Mouse (Mus musculus) midbrain, embryonic 16.5 days (tissue): Measurements from ENCODE around the gene Tmem185b. TPM values are rescaled to one million over a fixed set of nuclear protein-coding genes. Genes with fewer than 3 reads are reported as not detected.
A peak's percentile ranks its signal among the peaks of the same experiment; 100 is the strongest.

ENCODE experiments used
- ATAC-seq: fragments of 200-750 bp; cut with Nextera tagmentation; 2 replicates; pipeline ENCODE4 v1.8.0; 2017; ENCODE audit warnings: moderate TSS enrichment
- H3K27ac ChIP-seq: fragments of 300-500 bp; sonication (generic); 2 replicates; pipeline ENCODE4 v1.5.1; 2014; ENCODE audit warnings: mild to moderate bottlenecking, low read length, mixed read lengths
- H3K27me3 ChIP-seq: fragments of 300-500 bp; sonication (generic); 2 replicates; pipeline ENCODE4 v1.6.1; 2014; ENCODE audit warnings: low read depth, low read length, mixed read lengths; ENCODE audit not compliant: control insufficient read depth, insufficient read depth
- H3K36me3 ChIP-seq: fragments of 300-500 bp; sonication (generic); 2 replicates; pipeline ENCODE4 v1.6.1; 2014; ENCODE audit warnings: mild to moderate bottlenecking, low read length, moderate library complexity, mixed read lengths; ENCODE audit not compliant: control insufficient read depth, insufficient read depth
- H3K4me1 ChIP-seq: fragments of 300-500 bp; sonication (generic); 2 replicates; pipeline ENCODE4 v1.6.1; 2014; ENCODE audit warnings: mild to moderate bottlenecking, low read length, mixed read lengths; ENCODE audit not compliant: control insufficient read depth, insufficient read depth
- H3K4me2 ChIP-seq: fragments of 300-500 bp; sonication (generic); 2 replicates; pipeline ENCODE4 v1.6.1; 2014; ENCODE audit warnings: mild to moderate bottlenecking, low read length, mixed read lengths
- H3K4me3 ChIP-seq: fragments of 300-500 bp; sonication (generic); 2 replicates; pipeline ENCODE4 v1.5.1; 2014; ENCODE audit warnings: low read depth, mild to moderate bottlenecking, low read length, moderate library complexity, mixed read lengths
- H3K9ac ChIP-seq: fragments of 300-500 bp; sonication (generic); 2 replicates; pipeline ENCODE4 v1.6.1; 2014; ENCODE audit warnings: low read depth, low read length, mixed read lengths
- H3K9me3 ChIP-seq: fragments of 300-500 bp; sonication (generic); replicated peaks from 2 replicates; pipeline ENCODE4 v1.6.1; 2014; ENCODE audit warnings: mild to moderate bottlenecking, low read length, mixed read lengths; ENCODE audit not compliant: control insufficient read depth, poor library complexity, severe bottlenecking
- WGBS: fragments of 180-500 bp; shearing (Covaris S2); extraction: QIAGEN DNeasy Blood & Tissue Kit; methylation state at CpG from one replicate; pipeline ENCODE4 v1.1.7; 2014; 5-methylcytosine and 5-hydroxymethylcytosine counted together
- polyA plus RNA-seq: library from polyadenylated mRNA; unstranded; fragments of >200 nt; fragmentation: Nextera tagmentation; extraction: Ambion mirVana; gene quantifications from 2 replicates; pipeline ENCODE4 v1.2.1, GENCODE M21; 2015

Gene Tmem185b
- polyA plus RNA-seq, 1 experiment from 2014 or later = 19.2 TPM

- Histone ChIP-seq H3K27me3 (no peaks in the 10 kb centered on the region), H3K4me1 (peaks cover 10% of the 10 kb centered on the region), H3K27ac (no peak overlapping the region), H3K4me3 (no peak overlapping the region), H3K36me3 (no peaks in the 10 kb centered on the region), H3K9ac (no peak overlapping the region), H3K9me3 (no peaks in the 10 kb centered on the region), H3K4me2 (no peak overlapping the region)
- WGBS = 89% methylated on average over 9 of the region's 9 CpGs
- ATAC-seq = no peak
These were observed 27.3 kb upstream of the Tmem185b start for GRCm38 (mm10) chr1:119498536-119499231.

GRCm38 (mm10) chr1:119499456-119499855 lies 26.5 kb upstream of the Tmem185b start:
- Histone ChIP-seq H3K4me2 (no peak overlapping the region), H3K36me3 (no peaks in the 10 kb centered on the region), H3K4me1 (peaks cover 13% of the 10 kb centered on the region), H3K4me3 (no peak overlapping the region), H3K27me3 (no peaks in the 10 kb centered on the region), H3K9me3 (no peaks in the 10 kb centered on the region), H3K9ac (no peak overlapping the region), H3K27ac (no peak overlapping the region)
- no peak for ATAC-seq
- 91% methylated on average over 10 of the region's 10 CpGs for WGBS

- ATAC-seq = no peak
- Histone ChIP-seq H3K4me2 (no peak overlapping the region), H3K36me3 (no peaks in the 10 kb centered on the region), H3K27ac (no peak overlapping the region), H3K27me3 (no peaks in the 10 kb centered on the region), H3K4me1 (peaks cover 13% of the 10 kb centered on the region), H3K9me3 (no peaks in the 10 kb centered on the region), H3K4me3 (no peak overlapping the region), H3K9ac (no peak overlapping the region)
- WGBS = 86% methylated on average over 8 of the region's 8 CpGs
These were observed 24.1 kb upstream of the Tmem185b start for GRCm38 (mm10) chr1:119501881-119502280.

GRCm38 (mm10) chr1:119502729-119503128 lies 23.2 kb upstream of the Tmem185b start:
- no peaks in the 10 kb centered on the region for H3K9me3 ChIP-seq
- no peak overlapping the region for H3K9ac ChIP-seq
- no peak for ATAC-seq
- peak overlapping the region; percentile 60 for H3K4me2 ChIP-seq
- no peak overlapping the region for H3K4me3 ChIP-seq
- no peaks in the 10 kb centered on the region for H3K27me3 ChIP-seq
- H3K36me3 ChIP-seq = no peaks in the 10 kb centered on the region
- H3K4me1 ChIP-seq = peaks cover 13% of the 10 kb centered on the region
- H3K27ac ChIP-seq = no peak overlapping the region
- WGBS = 89% methylated on average over 11 of the region's 11 CpGs

GRCm38 (mm10) chr1:119503181-119503580 lies 22.8 kb upstream of the Tmem185b start:
- Histone ChIP-seq H3K36me3 (no peaks in the 10 kb centered on the region), H3K4me1 (peaks cover 13% of the 10 kb centered on the region), H3K4me2 (peak overlapping the region; percentile 60), H3K9ac (no peak overlapping the region), H3K27me3 (no peaks in the 10 kb centered on the region), H3K9me3 (no peaks in the 10 kb centered on the region), H3K27ac (no peak overlapping the region), H3K4me3 (peak overlapping the region; percentile 65)
- 84% methylated on average over 3 of the region's 3 CpGs for WGBS
- no peak for ATAC-seq

GRCm38 (mm10) chr1:119503808-119504207 lies 22.2 kb upstream of the Tmem185b start:
- Histone ChIP-seq H3K9ac (peak overlapping the region; percentile 87), H3K27me3 (no peaks in the 10 kb centered on the region), H3K4me2 (peak overlapping the region; percentile 60), H3K9me3 (no peaks in the 10 kb centered on the region), H3K27ac (no peak overlapping the region), H3K36me3 (no peaks in the 10 kb centered on the region), H3K4me1 (peaks cover 13% of the 10 kb centered on the region), H3K4me3 (peak overlapping the region; percentile 65)
- WGBS = 39% methylated on average over 5 of the region's 5 CpGs
- no peak for ATAC-seq

- Histone ChIP-seq H3K9ac (peak within 1 kb of the TSS; percentile 87), H3K27me3 (no peaks in the 10 kb centered on the region), H3K4me3 (peak within 1 kb of the TSS; percentile 65), H3K27ac (peak within 1 kb of the TSS; percentile 47; the same call in 1 of the 2 replicates), H3K9me3 (no peaks in the 10 kb centered on the region), H3K36me3 (no peaks in the 10 kb centered on the region), H3K4me2 (peak within 1 kb of the TSS; percentile 60), H3K4me1 (peaks cover 13% of the 10 kb centered on the region)
- WGBS = under 1% methylated on average over 57 of the region's 57 CpGs
- ATAC-seq = peak; percentile 97
These were observed 21.5 kb upstream of the Tmem185b start, which contains the start of gene Ralb for GRCm38 (mm10) chr1:119504260-119505062. Ralb (minus strand) TSS chr1:119504794.

GRCm38 (mm10) chr1:119505951-119506350 lies 20.0 kb upstream of the Tmem185b start:
- no peaks in the 10 kb centered on the region for H3K9me3 ChIP-seq
- no peak for ATAC-seq
- H3K9ac ChIP-seq = no peak overlapping the region
- no peaks in the 10 kb centered on the region for H3K27me3 ChIP-seq
- H3K36me3 ChIP-seq = no peaks in the 10 kb centered on the region
- WGBS = 95% methylated on average over 3 of the region's 3 CpGs
- no peak overlapping the region for H3K4me3 ChIP-seq
- no peak overlapping the region for H3K4me2 ChIP-seq
- peaks cover 13% of the 10 kb centered on the region for H3K4me1 ChIP-seq
- no peak overlapping the region for H3K27ac ChIP-seq

- Histone ChIP-seq H3K36me3 (no peaks in the 10 kb centered on the region), H3K4me2 (no peak overlapping the region), H3K4me3 (no peak overlapping the region), H3K4me1 (peaks cover 4% of the 10 kb centered on the region; the same call in 1 of the 2 replicates), H3K27ac (no peak overlapping the region), H3K27me3 (no peaks in the 10 kb centered on the region), H3K9me3 (no peaks in the 10 kb centered on the region), H3K9ac (no peak overlapping the region)
- no peak for ATAC-seq
- 40% methylated on average over 4 of the region's 4 CpGs for WGBS
These were observed 17.4 kb upstream of the Tmem185b start for GRCm38 (mm10) chr1:119508548-119508947.
